Mouse (Mus musculus) C2C12 (cell line): ENCODE results near the gene 9930021J03Rik. TPM values are rescaled to one million over a fixed set of nuclear protein-coding genes. Genes with fewer than 3 reads are reported as not detected.

Experiments used
- H3K27me3 ChIP-seq: one replicate; pipeline ENCODE4 v1.6.1; 2011; ENCODE audit not compliant: control insufficient read depth, insufficient read depth, insufficient read length
- H3K36me3 ChIP-seq: one replicate; pipeline ENCODE4 v1.6.1; 2011; ENCODE audit not compliant: control insufficient read depth, insufficient read depth
- H3K4me3 ChIP-seq: one replicate; pipeline ENCODE4 v1.5.1; 2011; ENCODE audit warnings: mild to moderate bottlenecking, control low read depth; ENCODE audit not compliant: poor library complexity, insufficient read depth, severe bottlenecking
- H3K79me2 ChIP-seq: one replicate; pipeline ENCODE4 v1.6.1; 2011; ENCODE audit not compliant: control insufficient read depth, insufficient read depth
- H3K79me3 ChIP-seq: one replicate; pipeline ENCODE4 v1.6.1; 2011; ENCODE audit warnings: low read depth, control low read depth
- H3ac ChIP-seq: one replicate; pipeline ENCODE3; 2011; ENCODE audit warnings: low read depth; ENCODE audit not compliant: control insufficient read depth, insufficient read length
- CEBPB ChIP-seq: IDR thresholded peaks from one replicate; pipeline ENCODE4 v1.6.1; 2011; ENCODE audit warnings: low read depth, mild to moderate bottlenecking, control low read depth, moderate library complexity
- CTCF ChIP-seq: IDR thresholded peaks from one replicate; pipeline ENCODE4 v1.5.1; 2011; ENCODE audit not compliant: control insufficient read depth, insufficient read depth, insufficient read length
- FOSL1 ChIP-seq: IDR thresholded peaks from one replicate; pipeline ENCODE4 v1.8.0; 2011; ENCODE audit warnings: mild to moderate bottlenecking, low read length; ENCODE audit not compliant: poor library complexity, insufficient read depth, severe bottlenecking
- MAX ChIP-seq: IDR thresholded peaks from one replicate; pipeline ENCODE4 v1.6.1; 2011; ENCODE audit warnings: mild to moderate bottlenecking, control low read depth
- MYOD1 ChIP-seq: IDR thresholded peaks from one replicate; pipeline ENCODE4 v1.6.1; 2011; ENCODE audit warnings: low read depth; ENCODE audit not compliant: control insufficient read depth, insufficient read length
- MYOG ChIP-seq: IDR thresholded peaks from one replicate; pipeline ENCODE4 v1.6.1; 2011; ENCODE audit not compliant: control insufficient read depth, insufficient read length; ENCODE audit errors: extremely low read depth
- USF1 ChIP-seq: IDR thresholded peaks from one replicate; pipeline ENCODE4 v1.6.1; 2011; ENCODE audit warnings: low read depth, mild to moderate bottlenecking, control low read depth, moderate library complexity
- long read RNA-seq, 2 experiments: library from polyadenylated mRNA; unstranded; transcript quantifications; one replicate each; pipeline ENCODE4 v2.0.0; 2019 to 2020
- polyA plus RNA-seq: library from polyadenylated mRNA; unstranded; fragments of >200 nt; fragmentation: generic; extraction: Trizol; gene quantifications from one replicate; pipeline ENCODE4 v1.2.1, GENCODE M21; 2012; ENCODE audit warnings: missing spikeins

The 9930021J03Rik gene
- 2.3 TPM for polyA plus RNA-seq
- long read RNA-seq, experiment 1, partial matches to known transcripts, result 0 of 1 reads
- long read RNA-seq, experiment 1, other reads (novel, unspliced or antisense), result 1 of 1 reads
- long read RNA-seq, experiment 2, partial matches to known transcripts, result 0 of 1 reads
- long read RNA-seq, experiment 2, other reads (novel, unspliced or antisense), result 1 of 1 reads

DNA sequence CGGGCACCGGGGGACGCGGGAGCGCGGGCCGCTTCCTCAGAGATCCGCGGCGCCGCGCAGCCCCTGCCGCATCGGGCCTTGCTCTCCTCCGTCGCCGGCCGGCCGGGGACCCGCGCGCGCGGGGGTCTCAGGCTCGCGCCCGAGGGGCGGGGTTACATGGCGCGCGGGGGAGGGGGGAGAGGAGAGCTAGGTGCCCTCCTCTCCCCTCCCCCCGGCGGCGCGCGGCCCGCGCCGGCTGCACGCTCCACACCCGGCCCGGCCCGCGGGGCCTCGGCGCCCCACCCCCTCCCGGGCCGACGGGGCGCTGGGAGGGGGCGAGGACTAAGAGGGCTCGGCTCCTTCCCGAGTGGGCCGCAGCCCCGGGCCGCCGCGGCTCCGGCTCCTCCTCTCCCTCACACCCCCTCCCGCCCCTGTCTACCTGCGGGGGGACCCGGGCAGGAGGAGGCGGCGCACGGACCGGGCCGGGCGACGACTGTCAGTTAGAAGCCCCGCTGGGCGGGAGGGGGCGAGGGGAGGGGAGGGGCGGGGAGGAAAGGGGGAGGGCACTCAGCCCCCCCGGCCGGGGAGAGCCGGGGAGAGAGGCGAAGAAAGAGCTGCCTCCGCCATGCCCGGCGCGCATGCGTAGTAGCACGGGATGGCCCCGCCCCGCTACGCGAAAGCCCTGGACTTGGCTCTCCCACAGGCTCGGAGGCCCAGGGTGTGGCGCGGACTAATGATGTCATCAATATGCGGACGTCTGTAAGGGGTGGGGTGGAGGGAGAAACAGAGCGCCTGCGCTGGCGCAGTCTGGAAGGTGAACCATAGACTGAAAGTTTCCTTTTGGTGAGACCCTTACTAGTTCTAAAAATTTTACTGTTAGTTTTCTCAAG lies at the start of gene 9930021J03Rik:
Gene 9930021J03Rik (minus strand): TSS at position 73 of the 869 bp plus-strand sequence.
- Histone ChIP-seq H3K27me3 (no peaks in the 10 kb centered on the region), H3ac (peak within 1 kb of the TSS; percentile 87), H3K79me2 (peaks cover 41% of the 10 kb centered on the region), H3K79me3 (peaks cover 13% of the 10 kb centered on the region), H3K36me3 (peaks cover 3% of the 10 kb centered on the region), H3K4me3 (peak within 1 kb of the TSS; percentile 67)
- no peak for TF ChIP-seq CTCF
- TF ChIP-seq MAX, result peak; percentile 31

DNA sequence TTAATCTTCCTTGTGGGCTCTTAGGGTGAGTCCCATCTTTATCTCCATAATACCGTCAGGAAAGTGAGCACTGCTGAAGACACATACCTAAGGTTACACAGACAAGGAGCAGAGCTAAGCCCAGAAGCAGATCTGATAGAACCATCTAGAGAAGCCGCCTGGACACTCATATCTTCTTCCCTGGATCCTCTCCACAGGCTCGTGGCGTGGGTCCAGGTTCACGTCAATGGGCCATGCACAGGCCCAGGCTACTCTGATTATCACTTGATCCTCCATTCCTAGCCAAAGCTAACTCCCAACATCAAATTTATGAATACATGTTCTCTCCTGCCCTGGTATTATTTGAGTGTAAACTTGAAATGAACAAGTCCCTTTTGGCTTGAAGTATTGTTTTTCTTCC lies 47.9 kb upstream of the 9930021J03Rik start:
- H3K4me3 ChIP-seq, result no peak overlapping the region
- no peaks in the 10 kb centered on the region for H3K27me3 ChIP-seq
- TF ChIP-seq USF1 (no peak), CEBPB (no peak), CTCF (no peak), FOSL1 (no peak), MYOG (no peak), MYOD1 (no peak), MAX (no peak)
- no peaks in the 10 kb centered on the region for H3K36me3 ChIP-seq
- no peaks in the 10 kb centered on the region for H3K79me2 ChIP-seq
- no peak overlapping the region for H3ac ChIP-seq
- no peaks in the 10 kb centered on the region for H3K79me3 ChIP-seq

DNA sequence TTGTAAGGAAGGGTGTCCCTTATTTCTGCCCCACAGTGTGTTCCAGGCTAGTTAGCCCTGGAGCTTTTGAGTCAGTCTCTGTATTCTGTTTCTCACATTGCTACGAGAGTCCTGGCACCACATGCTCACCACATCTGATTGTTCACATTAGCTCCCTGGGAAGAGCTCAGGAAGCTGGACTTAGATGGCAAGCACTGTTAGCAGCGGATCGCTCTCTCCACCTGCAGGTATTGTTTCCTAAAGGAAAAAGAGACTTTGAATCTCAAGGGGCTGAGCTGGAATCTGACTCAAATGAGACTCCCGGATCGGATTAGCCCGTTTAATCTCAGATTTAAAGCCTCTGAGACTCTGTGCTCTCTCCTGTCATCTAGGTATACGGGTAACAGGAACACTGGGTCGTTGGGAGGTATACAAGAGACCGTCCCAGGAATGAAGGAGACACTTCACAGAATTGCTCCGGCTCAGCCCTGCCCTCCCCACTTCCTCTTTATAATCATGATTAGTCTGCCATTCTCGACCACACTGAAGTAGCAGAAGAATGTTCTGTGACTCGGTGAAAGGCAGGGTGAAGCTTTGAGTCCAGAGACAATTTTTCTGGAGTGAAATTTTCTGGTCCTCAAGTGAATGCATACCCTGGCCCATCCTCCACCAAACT lies 45.4 kb upstream of the 9930021J03Rik start:
- TF ChIP-seq USF1 (no peak), CEBPB (no peak), MAX (no peak), MYOD1 (no peak), CTCF (no peak), FOSL1 (no peak), MYOG (no peak)
- H3K36me3 ChIP-seq, result no peaks in the 10 kb centered on the region
- H3K4me3 ChIP-seq, result no peak overlapping the region
- H3ac ChIP-seq, result no peak overlapping the region
- H3K27me3 ChIP-seq, result no peaks in the 10 kb centered on the region
- no peaks in the 10 kb centered on the region for H3K79me3 ChIP-seq
- H3K79me2 ChIP-seq, result no peaks in the 10 kb centered on the region

DNA sequence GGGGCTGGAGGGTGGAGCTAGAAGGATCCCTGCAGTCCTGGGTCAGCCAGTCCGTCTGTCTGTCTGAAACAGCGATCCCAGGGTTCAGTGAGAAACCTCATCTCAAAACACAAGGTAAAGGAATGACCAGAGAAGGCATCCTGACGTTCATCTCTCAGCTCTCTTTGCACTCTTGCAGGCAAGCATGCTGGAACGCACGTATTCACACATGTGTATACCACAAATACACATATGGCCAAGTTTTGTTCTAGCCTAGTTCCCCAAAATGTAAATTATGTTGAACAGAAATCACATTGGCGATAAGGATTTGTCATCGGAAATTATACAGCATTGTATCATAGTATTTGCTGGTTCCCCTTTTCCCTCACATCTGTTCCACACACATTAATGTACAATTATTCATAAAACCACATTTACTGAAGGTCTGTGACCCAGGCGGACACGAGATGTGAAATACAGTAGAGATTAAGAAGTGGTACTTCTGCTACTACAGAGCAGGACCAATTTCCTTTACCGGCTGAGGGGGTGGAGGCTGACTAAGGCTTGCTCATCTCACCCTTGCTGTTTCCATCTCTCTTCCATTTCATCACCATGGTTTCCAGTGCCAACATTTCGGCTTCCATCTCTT lies 44.2 kb upstream of the 9930021J03Rik start:
- H3K79me3 ChIP-seq, result no peaks in the 10 kb centered on the region
- no peak overlapping the region for H3K4me3 ChIP-seq
- H3K27me3 ChIP-seq, result no peaks in the 10 kb centered on the region
- no peaks in the 10 kb centered on the region for H3K36me3 ChIP-seq
- no peaks in the 10 kb centered on the region for H3K79me2 ChIP-seq
- peak; percentile 82 for TF ChIP-seq MYOD1
- no peak for TF ChIP-seq MAX
- TF ChIP-seq CTCF, result no peak
- peak; percentile 17 for TF ChIP-seq FOSL1
- TF ChIP-seq MYOG, result no peak
- peak; percentile 48 for TF ChIP-seq CEBPB
- no peak for TF ChIP-seq USF1
- peak overlapping the region; percentile 4 for H3ac ChIP-seq

DNA sequence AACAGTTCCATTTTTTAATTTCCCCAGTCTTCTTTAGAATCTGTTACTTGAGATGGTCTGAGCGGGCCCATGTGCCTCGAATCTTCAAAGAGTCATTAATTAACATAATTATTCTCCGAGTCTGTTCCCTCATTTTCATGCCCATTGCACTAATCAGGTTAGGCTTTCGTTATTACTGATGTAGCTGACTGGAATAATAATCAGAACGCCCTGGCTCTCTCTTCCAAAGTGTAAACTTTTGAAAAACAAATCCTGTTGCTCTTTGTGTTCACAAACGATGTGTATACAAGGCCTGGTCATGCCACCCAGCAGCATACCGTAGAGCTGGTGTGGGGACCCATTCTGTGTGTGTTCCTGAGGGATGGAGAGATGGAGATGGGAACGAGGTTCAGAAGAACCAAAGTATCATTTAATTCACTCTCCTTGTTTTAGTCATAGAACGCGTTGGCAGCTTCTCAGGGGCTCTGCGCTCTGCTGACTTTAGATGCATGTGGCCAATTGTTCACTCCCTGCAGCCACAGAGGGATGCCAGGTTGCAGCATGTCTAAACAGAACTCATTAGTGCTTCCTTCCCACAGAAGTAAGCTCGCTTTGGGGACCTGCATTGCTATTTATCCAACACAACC lies 38.4 kb upstream of the 9930021J03Rik start:
- no peak for TF ChIP-seq FOSL1
- TF ChIP-seq USF1, result no peak
- no peak for TF ChIP-seq CTCF
- no peak for TF ChIP-seq MYOG
- TF ChIP-seq MYOD1, result no peak
- TF ChIP-seq MAX, result no peak
- no peak for TF ChIP-seq CEBPB
- Histone ChIP-seq H3K36me3 (no peaks in the 10 kb centered on the region), H3K79me3 (no peaks in the 10 kb centered on the region), H3K4me3 (no peak overlapping the region), H3K79me2 (no peaks in the 10 kb centered on the region), H3ac (no peak overlapping the region), H3K27me3 (no peaks in the 10 kb centered on the region)
